Mouse (Mus musculus) c-Kit-negative CD71-positive TER-119-positive erythroid progenitor cells, embryonic 14.5 days (primary cell): ENCODE measurements around the gene Fpr-rs6.

Source experiments
- DNase-seq: peaks from one replicate; pipeline ENCODE4 v3.0.0-alpha.2; 2013; ENCODE audit warnings: low read depth, low spot score

Gene Fpr-rs6

GRCm38 (mm10) chr17:20182997-20183396 lies at the start of gene Fpr-rs6:
Gene Fpr-rs6, minus strand, starts transcription at chr17:20183097.
- no peak for DNase-seq
